Mouse (Mus musculus): ENCODE measurements around the gene Cxcl17. TPM values are rescaled to one million over a fixed set of nuclear protein-coding genes. Genes with fewer than 3 reads are reported as not detected.
A peak's percentile ranks its signal among the peaks of the same experiment; 100 is the strongest.
"Not testable (repeated sequence)": the region's sequence is repeated elsewhere in the genome, so short reads cannot be mapped to it uniquely, and the experiment has no call there.

Cxcl17 gene
- polyA plus RNA-seq (2014; fragmentation: Nextera tagmentation; extraction: Ambion mirVana) = 0.29 TPM in 1 of 2 replicates, not detected in the other

GRCm38 (mm10) chr7:25412833-25413441 is at the start of gene Cxcl17:
Cxcl17 (minus strand) TSS chr7:25412886.
- no peak within 1 kb of the TSS for H3K9ac ChIP-seq (replicated peaks; ENCODE audit: low read length)
- H3K4me1 ChIP-seq (ENCODE audit: control insufficient read depth, insufficient read depth, low read length) = no peaks in the 10 kb centered on the region
- no peaks in the 10 kb centered on the region for H3K27me3 ChIP-seq (ENCODE audit: control insufficient read depth, insufficient read depth, low read length)
- DNase-seq = no peak
- H3K4me3 ChIP-seq (replicated peaks; ENCODE audit: low read depth, low read length) = no peak within 1 kb of the TSS
- H3K4me2 ChIP-seq (ENCODE audit: low read length) = no peak within 1 kb of the TSS
- 54% methylated on average over 7 of the region's 7 CpGs for WGBS
- H3K9me3 ChIP-seq (ENCODE audit: control insufficient read depth, low read length) = no peaks in the 10 kb centered on the region
- no peaks in the 10 kb centered on the region for H3K36me3 ChIP-seq (ENCODE audit: control insufficient read depth, insufficient read depth, low read length)
- no peak for ATAC-seq (ENCODE audit: low FRiP score, low TSS enrichment)
- H3K27ac ChIP-seq (replicated peaks; ENCODE audit: low read depth, low read length) = no peak within 1 kb of the TSS

GRCm38 (mm10) chr7:25462033-25462337 is 49.3 kb upstream of the Cxcl17 start:
- H3K9ac ChIP-seq (replicated peaks; ENCODE audit: low read length); H3K9me3 ChIP-seq (ENCODE audit: control insufficient read depth, low read length); ATAC-seq (ENCODE audit: low FRiP score, low TSS enrichment); H3K4me3 ChIP-seq (replicated peaks; ENCODE audit: low read depth, low read length); H3K4me2 ChIP-seq (ENCODE audit: low read length); H3K4me1 ChIP-seq (ENCODE audit: control insufficient read depth, insufficient read depth, low read length); DNase-seq; H3K27ac ChIP-seq (replicated peaks; ENCODE audit: low read depth, low read length); H3K27me3 ChIP-seq (ENCODE audit: control insufficient read depth, insufficient read depth, low read length); H3K36me3 ChIP-seq (ENCODE audit: control insufficient read depth, insufficient read depth, low read length): not testable (repeated sequence)
- whole genome bisulfite sequencing = no CpG with 5 or more reads among the region's 1 CpGs

GRCm38 (mm10) chr7:25461336-25462032 is 48.8 kb upstream of the Cxcl17 start:
- DNase-seq (peak; percentile 59), ATAC-seq (ENCODE audit: low FRiP score, low TSS enrichment) (peak; percentile 46; the same call in 1 of the 2 replicates)
- not testable (repeated sequence) for H3K4me1 ChIP-seq (ENCODE audit: control insufficient read depth, insufficient read depth, low read length); H3K36me3 ChIP-seq (ENCODE audit: control insufficient read depth, insufficient read depth, low read length); H3K4me3 ChIP-seq (replicated peaks; ENCODE audit: low read depth, low read length); H3K9ac ChIP-seq (replicated peaks; ENCODE audit: low read length); H3K27me3 ChIP-seq (ENCODE audit: control insufficient read depth, insufficient read depth, low read length); H3K27ac ChIP-seq (replicated peaks; ENCODE audit: low read depth, low read length); H3K4me2 ChIP-seq (ENCODE audit: low read length); H3K9me3 ChIP-seq (ENCODE audit: control insufficient read depth, low read length)
- WGBS = 57% methylated on average over 4 of the region's 5 CpGs

- Histone ChIP-seq H3K27ac (replicated peaks; ENCODE audit: low read depth, low read length) (no peak overlapping the region), H3K4me2 (ENCODE audit: low read length) (no peak overlapping the region), H3K4me1 (ENCODE audit: control insufficient read depth, insufficient read depth, low read length) (no peaks in the 10 kb centered on the region), H3K36me3 (ENCODE audit: control insufficient read depth, insufficient read depth, low read length) (no peaks in the 10 kb centered on the region), H3K27me3 (ENCODE audit: control insufficient read depth, insufficient read depth, low read length) (no peaks in the 10 kb centered on the region), H3K4me3 (replicated peaks; ENCODE audit: low read depth, low read length) (no peak overlapping the region), H3K9me3 (ENCODE audit: control insufficient read depth, low read length) (no peaks in the 10 kb centered on the region), H3K9ac (replicated peaks; ENCODE audit: low read length) (no peak overlapping the region)
- ATAC-seq (ENCODE audit: low FRiP score, low TSS enrichment) = no peak
- no peak for DNase-seq
- WGBS = 86% methylated on average over 3 of the region's 3 CpGs
Measured at GRCm38 (mm10) chr7:25452103-25452502, 39.4 kb upstream of the Cxcl17 start.

GRCm38 (mm10) chr7:25449913-25450890 is 37.5 kb upstream of the Cxcl17 start:
- no peaks in the 10 kb centered on the region for H3K9me3 ChIP-seq (ENCODE audit: control insufficient read depth, low read length)
- no peak for ATAC-seq (ENCODE audit: low FRiP score, low TSS enrichment)
- H3K4me1 ChIP-seq (ENCODE audit: control insufficient read depth, insufficient read depth, low read length) = no peaks in the 10 kb centered on the region
- 79% methylated on average over 9 of the region's 9 CpGs for WGBS
- no peak overlapping the region for H3K4me2 ChIP-seq (ENCODE audit: low read length)
- H3K9ac ChIP-seq (replicated peaks; ENCODE audit: low read length) = no peak overlapping the region
- H3K27ac ChIP-seq (replicated peaks; ENCODE audit: low read depth, low read length) = no peak overlapping the region
- no peak overlapping the region for H3K4me3 ChIP-seq (replicated peaks; ENCODE audit: low read depth, low read length)
- H3K27me3 ChIP-seq (ENCODE audit: control insufficient read depth, insufficient read depth, low read length) = no peaks in the 10 kb centered on the region
- DNase-seq = no peak
- H3K36me3 ChIP-seq (ENCODE audit: control insufficient read depth, insufficient read depth, low read length) = no peaks in the 10 kb centered on the region

- Histone ChIP-seq H3K9ac (replicated peaks; ENCODE audit: low read length) (no peak overlapping the region), H3K27ac (replicated peaks; ENCODE audit: low read depth, low read length) (no peak overlapping the region), H3K27me3 (ENCODE audit: control insufficient read depth, insufficient read depth, low read length) (no peaks in the 10 kb centered on the region), H3K4me3 (replicated peaks; ENCODE audit: low read depth, low read length) (no peak overlapping the region), H3K4me1 (ENCODE audit: control insufficient read depth, insufficient read depth, low read length) (no peaks in the 10 kb centered on the region), H3K9me3 (ENCODE audit: control insufficient read depth, low read length) (no peaks in the 10 kb centered on the region), H3K4me2 (ENCODE audit: low read length) (no peak overlapping the region), H3K36me3 (ENCODE audit: control insufficient read depth, insufficient read depth, low read length) (no peaks in the 10 kb centered on the region)
- WGBS = 91% methylated on average over 6 of the region's 6 CpGs
- ATAC-seq (ENCODE audit: low FRiP score, low TSS enrichment) (no peak), DNase-seq (no peak)
Measured at GRCm38 (mm10) chr7:25440816-25441153, 28.1 kb upstream of the Cxcl17 start.

- Histone ChIP-seq H3K36me3 (ENCODE audit: control insufficient read depth, insufficient read depth, low read length) (no peaks in the 10 kb centered on the region), H3K4me3 (replicated peaks; ENCODE audit: low read depth, low read length) (no peak overlapping the region), H3K4me1 (ENCODE audit: control insufficient read depth, insufficient read depth, low read length) (no peaks in the 10 kb centered on the region), H3K9ac (replicated peaks; ENCODE audit: low read length) (no peak overlapping the region), H3K27me3 (ENCODE audit: control insufficient read depth, insufficient read depth, low read length) (no peaks in the 10 kb centered on the region), H3K9me3 (ENCODE audit: control insufficient read depth, low read length) (no peaks in the 10 kb centered on the region), H3K4me2 (ENCODE audit: low read length) (no peak overlapping the region), H3K27ac (replicated peaks; ENCODE audit: low read depth, low read length) (no peak overlapping the region)
- no peak for DNase-seq
- 92% methylated on average over 9 of the region's 9 CpGs for WGBS
- ATAC-seq (ENCODE audit: low FRiP score, low TSS enrichment) = no peak
Measured at GRCm38 (mm10) chr7:25439978-25440815, 27.5 kb upstream of the Cxcl17 start.

- Histone ChIP-seq H3K4me2 (ENCODE audit: low read length) (no peak overlapping the region), H3K9ac (replicated peaks; ENCODE audit: low read length) (no peak overlapping the region), H3K27me3 (ENCODE audit: control insufficient read depth, insufficient read depth, low read length) (no peaks in the 10 kb centered on the region), H3K4me3 (replicated peaks; ENCODE audit: low read depth, low read length) (no peak overlapping the region), H3K36me3 (ENCODE audit: control insufficient read depth, insufficient read depth, low read length) (no peaks in the 10 kb centered on the region), H3K27ac (replicated peaks; ENCODE audit: low read depth, low read length) (no peak overlapping the region), H3K9me3 (ENCODE audit: control insufficient read depth, low read length) (no peaks in the 10 kb centered on the region), H3K4me1 (ENCODE audit: control insufficient read depth, insufficient read depth, low read length) (no peaks in the 10 kb centered on the region)
- DNase-seq (no peak), ATAC-seq (ENCODE audit: low FRiP score, low TSS enrichment) (no peak)
- WGBS = 85% methylated on average over 8 of the region's 8 CpGs
Measured at GRCm38 (mm10) chr7:25439124-25439822, 26.6 kb upstream of the Cxcl17 start.

All from midbrain, embryonic 14.5 days (tissue).